Mouse (Mus musculus) testis, adult 2 months (tissue): ENCODE measurements at regions not wholly inside any gene's neighbourhood (a gene's known extent, or its start where the extent isn't known, plus 50 kb on each side); places are given as distances from the start of the nearest gene placed in this dataset.

ENCODE experiments used
- CTCF ChIP-seq: fragments of 200-500 bp; IDR thresholded peaks from 2 replicates; pipeline ENCODE4 v1.5.1; 2012; ENCODE audit warnings: low read depth, mild to moderate bottlenecking, inconsistent platforms, low read length, moderate library complexity; ENCODE audit not compliant: control insufficient read depth, insufficient read depth, insufficient replicate concordance
- POLR2A ChIP-seq: fragments of 200-500 bp; IDR thresholded peaks from 2 replicates; pipeline ENCODE4 v1.6.1; 2012; ENCODE audit warnings: low read depth, mild to moderate bottlenecking, inconsistent platforms, low read length, moderate library complexity; ENCODE audit not compliant: control insufficient read depth

DNA sequence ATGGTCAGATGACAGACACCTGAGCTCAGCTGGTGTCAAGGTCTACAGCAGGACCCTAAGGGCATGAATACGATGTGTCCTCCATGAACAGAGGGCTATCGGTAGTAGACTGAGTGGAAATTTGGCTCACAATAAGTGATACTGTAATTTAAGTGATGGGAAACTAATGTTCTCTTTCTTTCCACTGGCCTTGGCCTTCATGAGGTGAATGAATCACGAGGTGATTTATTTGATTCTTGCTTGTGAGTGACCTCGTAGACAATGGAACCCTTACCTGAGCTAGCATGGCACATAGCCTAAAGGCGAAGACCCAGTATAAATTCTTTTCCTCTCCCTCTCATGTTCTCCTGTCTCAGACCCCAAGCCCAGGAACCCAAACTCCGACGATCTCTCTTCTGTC, 54.1 kb upstream of the Gm5148 start:
- no peak for TF ChIP-seq CTCF
- no peak for TF ChIP-seq POLR2A
